Mouse (Mus musculus) A20 (cell line): ENCODE data around the gene Fam216a.

ENCODE experiments used
- DNase-seq: peaks from one replicate; pipeline ENCODE4 v3.0.0-alpha.2; 2011; ENCODE audit warnings: low read depth, low spot score

The Fam216a gene

GRCm38 (mm10) chr5:122372192-122372769 is at the start of gene Fam216a:
Fam216a (minus strand) TSS chr5:122372364.
- DNase-seq, result peak; percentile 100

- DNase-seq, result no peak
These were observed 49.3 kb upstream of the Fam216a start, which contains the start of gene Anapc7 for GRCm38 (mm10) chr5:122421271-122422068. Anapc7 (plus strand) TSS chr5:122421693.

DNA sequence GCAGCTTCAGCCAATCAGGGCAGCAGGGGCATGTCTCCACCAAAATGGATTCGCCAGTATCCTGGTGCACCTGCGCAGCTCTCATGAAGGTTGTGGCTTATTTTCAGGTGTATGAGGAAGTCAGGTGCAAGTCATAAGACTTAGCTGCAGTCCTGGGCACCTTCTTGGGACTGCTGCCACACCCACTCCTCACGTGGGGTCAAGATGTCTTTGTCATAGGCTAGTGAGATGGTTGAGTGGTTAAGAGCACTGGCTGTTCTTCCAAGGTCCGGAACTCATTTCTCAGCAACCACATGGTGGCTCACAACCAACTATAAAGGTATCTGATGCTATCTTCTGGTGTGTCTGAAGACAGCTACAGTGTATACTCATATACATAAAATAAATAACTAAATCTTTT is 48.5 kb upstream of the Fam216a start:
- peak; percentile 86 for DNase-seq

GRCm38 (mm10) chr5:122415465-122415864 is 43.3 kb upstream of the Fam216a start:
- no peak for DNase-seq

DNA sequence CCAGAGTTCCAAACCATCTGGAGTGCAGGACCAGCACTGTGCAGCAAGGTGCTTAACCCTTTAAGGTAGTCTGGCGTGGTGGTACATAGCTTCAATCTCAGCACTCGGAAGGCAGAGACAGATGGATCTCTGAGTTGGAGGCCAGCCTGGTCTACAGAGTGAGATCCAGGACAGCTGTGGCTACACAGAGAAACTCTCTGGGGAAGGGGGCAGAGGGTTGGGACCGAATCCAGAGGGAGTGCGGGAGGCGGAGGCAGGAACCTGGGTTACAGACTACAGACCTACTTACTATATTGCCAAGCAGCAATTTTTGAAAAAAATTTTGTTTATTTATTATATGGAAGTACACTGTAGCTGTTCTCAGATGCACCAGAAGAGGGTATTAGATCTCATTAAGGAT is 42.2 kb upstream of the Fam216a start:
- no peak for DNase-seq

DNA sequence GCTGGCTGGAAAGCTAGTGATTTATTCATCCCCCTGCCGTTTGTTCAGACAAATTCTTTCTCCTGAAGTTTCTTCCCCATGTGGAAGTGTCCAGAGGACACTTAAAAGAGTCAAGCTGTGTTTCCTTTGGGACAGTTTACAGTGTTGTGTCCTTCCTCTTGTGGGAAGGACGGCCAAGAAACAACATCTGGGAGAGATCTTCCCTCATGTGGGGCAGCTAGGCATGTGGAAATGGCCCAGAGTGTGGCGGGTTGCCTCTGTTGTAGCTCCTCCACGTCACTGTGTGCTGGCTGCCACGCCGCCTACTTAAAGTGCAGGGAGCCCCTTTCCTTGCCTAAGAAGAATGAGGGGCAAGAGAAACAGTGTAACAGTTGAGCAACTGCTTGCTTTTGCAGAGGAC is 40.7 kb upstream of the Fam216a start:
- DNase-seq, result no peak

- no peak for DNase-seq
These were observed 39.7 kb upstream of the Fam216a start for GRCm38 (mm10) chr5:122411892-122412291.

- peak; percentile 70 for DNase-seq
These were observed 37.8 kb upstream of the Fam216a start for GRCm38 (mm10) chr5:122409692-122410645.

DNA sequence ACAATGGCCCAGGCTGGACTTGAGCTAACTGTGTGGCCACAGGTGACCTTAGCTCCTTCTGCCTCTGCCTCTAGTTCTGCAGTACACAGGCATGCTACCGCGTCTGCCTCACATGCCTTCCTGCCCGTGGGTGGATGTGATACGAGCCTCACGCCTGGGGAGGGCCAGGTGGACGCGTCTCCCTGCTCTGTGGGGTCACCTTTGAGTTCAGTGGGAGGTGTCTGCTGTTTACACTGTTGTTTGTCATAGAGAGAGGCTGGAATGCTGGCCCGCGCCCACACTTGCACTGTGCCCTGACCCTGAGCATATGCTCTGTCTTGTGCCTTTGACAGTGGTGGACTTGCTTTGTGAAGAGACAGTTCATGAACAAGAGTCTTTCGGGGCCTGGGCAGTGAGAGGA is 33.4 kb upstream of the Fam216a start:
- no peak for DNase-seq

DNA sequence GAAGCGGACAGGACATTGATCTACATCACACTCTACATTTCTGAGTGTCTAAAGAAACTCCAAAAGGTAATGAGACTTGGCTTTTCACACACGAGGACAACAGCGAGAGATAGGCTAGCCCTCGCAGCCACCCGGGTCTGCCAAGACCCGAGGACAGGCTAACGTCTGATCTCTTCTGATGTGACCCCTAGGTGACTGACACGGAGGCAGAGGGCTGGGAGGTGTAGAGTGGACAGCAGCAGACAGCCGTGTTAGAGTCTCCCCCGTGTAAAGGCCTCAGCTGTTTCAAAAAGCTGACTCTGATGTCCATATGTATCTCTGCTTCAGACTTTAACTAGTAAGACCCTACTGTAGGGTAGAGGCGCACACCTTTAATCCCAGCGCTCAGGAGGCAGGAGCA is 31.2 kb upstream of the Fam216a start:
- DNase-seq, result no peak

DNA sequence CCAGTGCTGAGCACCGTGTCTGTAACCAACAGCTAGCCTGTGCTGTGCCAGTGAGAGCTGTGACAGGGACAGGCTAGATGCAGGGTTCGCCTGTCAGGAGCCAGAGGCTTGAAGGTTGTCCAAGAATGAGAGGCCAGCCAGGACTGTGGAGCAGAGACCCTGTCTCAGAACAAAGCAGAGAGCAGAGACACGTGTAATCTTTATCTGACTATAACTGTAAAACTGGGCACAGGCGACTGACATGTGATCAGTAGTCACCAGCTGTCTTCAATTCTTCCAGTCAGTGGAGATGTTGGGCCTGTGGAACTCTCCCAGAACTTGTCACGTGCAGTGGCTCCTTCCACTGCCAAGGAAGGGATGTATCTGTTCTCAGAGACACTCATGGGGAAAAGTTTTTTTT is 30.6 kb upstream of the Fam216a start:
- DNase-seq, result no peak

DNA sequence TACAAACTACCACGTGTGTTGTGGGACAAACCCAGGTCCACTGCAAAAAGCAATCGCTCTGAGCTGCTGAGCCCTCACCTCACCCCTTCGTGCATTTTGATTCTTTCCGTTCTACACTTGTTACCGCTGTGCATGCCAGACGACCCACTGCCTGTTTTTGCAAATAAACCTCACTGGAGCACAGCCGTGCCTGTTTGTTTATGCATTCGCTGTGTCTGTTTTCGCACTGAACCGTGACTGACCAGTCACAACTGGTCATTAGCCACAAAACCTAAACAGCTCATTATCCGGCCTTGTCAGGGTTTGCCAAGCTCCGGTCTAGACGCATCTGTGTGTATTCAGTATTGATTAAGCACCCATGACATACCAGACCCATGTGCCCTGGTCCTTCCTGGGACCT is 30.0 kb upstream of the Fam216a start:
- no peak for DNase-seq

- peak; percentile 44 for DNase-seq
These were observed 29.1 kb upstream of the Fam216a start for GRCm38 (mm10) chr5:122401303-122401640.

- DNase-seq, result no peak
These were observed 28.6 kb upstream of the Fam216a start for GRCm38 (mm10) chr5:122400628-122401302.

DNA sequence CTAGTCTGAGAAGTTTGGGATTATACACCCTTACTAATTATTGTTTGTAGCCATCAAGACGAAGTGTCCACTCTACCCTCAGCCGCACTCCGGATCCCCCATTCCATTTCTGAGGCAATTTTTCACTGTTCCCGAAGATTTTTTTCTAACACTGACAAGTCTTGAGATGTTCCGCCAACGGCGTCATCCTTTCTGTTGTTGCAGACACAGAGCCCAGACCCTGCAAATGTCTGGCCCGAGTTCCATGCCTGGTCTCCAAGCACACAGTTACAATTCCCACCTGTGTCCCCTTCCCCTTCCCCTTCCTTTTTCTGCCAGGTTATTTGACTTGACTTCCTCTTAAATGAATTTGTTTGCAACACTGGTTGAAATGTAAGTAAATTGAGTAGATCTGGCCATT is 27.7 kb upstream of the Fam216a start:
- no peak for DNase-seq

DNA sequence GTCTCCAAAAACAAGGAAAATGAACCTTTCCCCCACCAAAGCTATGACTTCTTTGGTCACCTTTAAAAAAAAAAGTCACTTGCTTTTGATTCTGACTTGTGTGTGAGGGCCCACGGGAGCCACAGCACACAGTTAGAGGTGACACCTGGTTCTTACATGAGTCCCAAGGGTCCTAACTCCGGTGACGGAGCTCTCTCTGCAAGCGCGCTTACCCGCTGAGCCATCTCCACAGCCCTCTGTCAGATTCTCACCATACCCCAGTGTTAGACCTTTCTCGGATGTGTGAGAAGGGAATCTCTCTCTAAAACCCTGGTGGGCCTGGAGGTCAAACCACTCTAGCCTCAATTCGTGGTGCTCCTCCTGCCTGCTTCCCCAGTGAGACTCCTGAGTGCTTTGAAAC is 25.3 kb upstream of the Fam216a start:
- DNase-seq, result no peak

GRCm38 (mm10) chr5:122396791-122397190 is 24.6 kb upstream of the Fam216a start:
- DNase-seq, result no peak

DNA sequence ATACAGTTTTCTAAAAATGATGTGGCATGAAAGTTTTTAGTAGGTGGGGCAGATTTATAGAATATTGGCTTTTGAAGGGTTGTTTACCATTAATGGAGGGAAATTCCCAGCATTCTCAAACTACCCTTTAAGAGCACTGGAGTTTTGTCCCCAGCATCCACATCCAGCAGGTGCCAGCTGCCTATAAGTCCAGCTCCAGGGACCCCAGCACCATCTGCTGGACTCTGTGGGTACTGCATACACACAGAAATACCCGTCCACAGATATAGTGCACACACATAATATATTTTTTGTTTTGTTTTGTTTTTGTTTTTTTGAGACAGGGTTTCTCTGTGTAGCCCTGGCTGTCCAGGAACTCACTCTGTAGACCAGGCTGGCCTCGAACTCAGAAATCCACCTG is 21.7 kb upstream of the Fam216a start:
- DNase-seq, result peak; percentile 82

- DNase-seq, result peak; percentile 65
These were observed 20.3 kb upstream of the Fam216a start for GRCm38 (mm10) chr5:122392227-122393004.

DNA sequence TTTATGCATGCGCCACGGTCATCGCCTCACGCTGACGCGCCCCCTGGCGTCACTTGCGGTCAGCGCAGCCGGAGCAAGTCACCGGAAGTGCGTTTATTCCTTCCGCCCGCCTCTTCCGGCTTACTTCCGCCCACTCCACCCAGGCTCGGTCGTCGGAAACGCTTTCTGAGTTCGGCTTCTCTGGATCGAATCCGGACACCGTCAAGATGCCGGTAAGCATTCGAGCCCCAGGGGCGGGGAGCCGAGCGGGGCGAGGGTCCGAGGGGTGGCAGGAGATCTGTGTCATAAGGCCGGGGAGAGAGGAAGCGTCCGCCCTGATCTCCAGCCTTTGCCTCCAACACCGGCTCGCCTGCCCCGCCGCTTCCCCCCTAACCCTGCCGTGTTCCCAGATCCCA is 19.6 kb upstream of the Fam216a start, which contains the start of gene Arpc3:
Arpc3 (plus strand) TSS at position 93 of the 395 bp plus-strand sequence.
- peak; percentile 93 for DNase-seq
